Mouse (Mus musculus): ENCODE data around the gene Tspan18.

DNA sequence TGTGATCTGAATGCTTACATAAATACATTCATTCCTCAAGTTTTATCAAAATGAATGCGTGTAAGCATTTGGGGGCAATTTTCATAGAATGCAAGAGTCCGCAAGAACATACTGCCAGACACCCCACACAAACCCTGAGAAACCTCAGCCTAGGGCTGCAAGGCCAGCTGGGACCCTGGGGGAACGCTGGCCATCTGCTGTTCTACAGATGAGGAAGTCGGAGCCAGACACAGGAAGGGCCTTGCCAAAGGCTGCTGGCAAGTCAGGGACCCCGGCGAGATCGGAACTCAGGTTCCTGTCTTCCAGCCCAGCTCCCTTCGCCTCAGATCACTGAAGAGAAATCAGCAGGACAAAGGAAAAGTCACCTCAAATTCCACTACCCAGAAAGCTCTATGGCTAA lies 34.6 kb upstream of the Tspan18 start:
- TF ChIP-seq MAFK (IDR thresholded peaks at IDR 0.05; ENCODE audit: insufficient read depth, low read depth, low read length) (no peak), HCFC1 (IDR thresholded peaks at IDR 0.05; ENCODE audit: borderline replicate concordance, insufficient read depth, low read length) (no peak), ZNF384 (IDR thresholded peaks at IDR 0.05; ENCODE audit: low read depth, low read length) (no peak), ZC3H11A (IDR thresholded peaks at IDR 0.05; ENCODE audit: borderline replicate concordance, low read depth, low read length) (no peak)
